Mouse (Mus musculus): ENCODE data around the gene Minos1.

The Minos1 gene

GRCm38 (mm10) chr4:139095406-139095805 lies 35.5 kb downstream of the Minos1 start:
- DNase-seq (ENCODE audit: low spot score), result peak; percentile 56

- DNase-seq (ENCODE audit: low spot score), result no peak
These were observed 37.8 kb downstream of the Minos1 start for GRCm38 (mm10) chr4:139093196-139093530.

GRCm38 (mm10) chr4:139092356-139093195 lies 38.3 kb downstream of the Minos1 start, which contains the start of gene Nbl1:
TSS of gene Nbl1 (minus strand) at chr4:139092993.
- DNase-seq (ENCODE audit: low spot score), result peak; percentile 78

GRCm38 (mm10) chr4:139091478-139092355 lies 39.2 kb downstream of the Minos1 start:
- DNase-seq (ENCODE audit: low spot score), result peak; percentile 53

GRCm38 (mm10) chr4:139091066-139091465 lies 39.8 kb downstream of the Minos1 start:
- no peak for DNase-seq (ENCODE audit: low spot score)

- no peak for DNase-seq (ENCODE audit: low spot score)
These were observed 40.5 kb downstream of the Minos1 start for GRCm38 (mm10) chr4:139090303-139090940.

GRCm38 (mm10) chr4:139088982-139089671 lies 41.8 kb downstream of the Minos1 start:
- no peak for DNase-seq (ENCODE audit: low spot score)

- DNase-seq (ENCODE audit: low spot score), result no peak
These were observed 43.9 kb downstream of the Minos1 start for GRCm38 (mm10) chr4:139086984-139087383.

- DNase-seq (ENCODE audit: low spot score), result peak; percentile 69
These were observed 44.9 kb downstream of the Minos1 start for GRCm38 (mm10) chr4:139086037-139086436.

- DNase-seq (ENCODE audit: low spot score), result no peak
These were observed 45.6 kb downstream of the Minos1 start for GRCm38 (mm10) chr4:139085337-139085736.

- DNase-seq (ENCODE audit: low spot score), result no peak
These were observed 47.9 kb downstream of the Minos1 start for GRCm38 (mm10) chr4:139082790-139083564.

GRCm38 (mm10) chr4:139081270-139081931 lies 49.5 kb downstream of the Minos1 start:
- no peak for DNase-seq (ENCODE audit: low spot score)

- no peak for DNase-seq (ENCODE audit: low spot score)
These were observed 50.7 kb downstream of the Minos1 start for GRCm38 (mm10) chr4:139080259-139080658.

GRCm38 (mm10) chr4:139079439-139079838 lies 51.5 kb downstream of the Minos1 start:
- DNase-seq (ENCODE audit: low spot score), result no peak

- no peak for DNase-seq (ENCODE audit: low spot score)
These were observed 52.2 kb downstream of the Minos1 start for GRCm38 (mm10) chr4:139078726-139079125.

GRCm38 (mm10) chr4:139078313-139078712 lies 52.6 kb downstream of the Minos1 start:
- DNase-seq (ENCODE audit: low spot score), result no peak

- DNase-seq (ENCODE audit: low spot score), result no peak
These were observed 55.0 kb downstream of the Minos1 start for GRCm38 (mm10) chr4:139075915-139076314.

- DNase-seq (ENCODE audit: low spot score), result no peak
These were observed 55.7 kb downstream of the Minos1 start, which contains the start of gene Htr6 for GRCm38 (mm10) chr4:139075041-139075711. TSS of gene Htr6 (minus strand) at chr4:139075570.

GRCm38 (mm10) chr4:139074060-139074459 lies 56.9 kb downstream of the Minos1 start:
- DNase-seq (ENCODE audit: low spot score), result no peak

- no peak for DNase-seq (ENCODE audit: low spot score)
These were observed 62.6 kb downstream of the Minos1 start for GRCm38 (mm10) chr4:139068287-139068686.
